Mouse (Mus musculus): ENCODE data around the gene Stx11.

DNA sequence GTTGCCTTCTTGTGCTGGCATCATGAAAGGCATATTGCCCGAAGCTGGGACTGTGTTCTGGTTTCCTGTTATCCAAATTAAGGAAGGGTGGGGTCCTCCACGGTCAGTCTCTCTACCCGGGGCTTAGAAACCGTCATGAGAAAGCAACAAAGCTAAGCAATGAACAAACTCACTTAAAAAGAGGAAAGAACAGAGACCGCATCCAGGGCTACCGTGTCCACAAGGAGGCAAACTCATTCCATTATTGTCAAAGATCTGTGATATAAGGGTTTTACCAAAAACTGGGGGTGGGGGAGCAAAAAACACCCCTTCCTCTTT lies 34.3 kb downstream of the Stx11 start:
- TF ChIP-seq POLR2A (IDR thresholded peaks at IDR 0.05; ENCODE audit: insufficient read length, low read depth) (no peak), POLR2AphosphoS2 (IDR thresholded peaks at IDR 0.05; ENCODE audit: insufficient read length, low read depth) (no peak), E2F4 (IDR thresholded peaks at IDR 0.05; ENCODE audit: insufficient read depth) (no peak), TCF12 (IDR thresholded peaks at IDR 0.05; ENCODE audit: insufficient read depth, poor library complexity, severe bottlenecking) (no peak), MAX (IDR thresholded peaks at IDR 0.05; ENCODE audit: low read depth) (no peak), MYOG (IDR thresholded peaks at IDR 0.05; ENCODE audit: control insufficient read depth in 1 of 3, insufficient read depth in 1 of 3, insufficient read length in 2 of 3, low read depth in 2 of 3) (no peak), CEBPB (IDR thresholded peaks at IDR 0.05; ENCODE audit: insufficient read depth, poor library complexity, severe bottlenecking) (no peak)

Data from myocyte (in vitro differentiated cells).